Mouse (Mus musculus): Measurements from ENCODE around the gene Sirt5.

The Sirt5 gene

GRCm38 (mm10) chr13:43374205-43374604 lies 8.9 kb downstream of the Sirt5 start:
- no peak for DNase-seq (ENCODE audit: low spot score)

- DNase-seq (ENCODE audit: low spot score), result no peak
Measured at GRCm38 (mm10) chr13:43374918-43375432, 9.7 kb downstream of the Sirt5 start.

GRCm38 (mm10) chr13:43379989-43380388 lies 14.7 kb downstream of the Sirt5 start:
- DNase-seq (ENCODE audit: low spot score), result no peak

- no peak for DNase-seq (ENCODE audit: low spot score)
Measured at GRCm38 (mm10) chr13:43385321-43385720, 20.0 kb downstream of the Sirt5 start.

- no peak for DNase-seq (ENCODE audit: low spot score)
Measured at GRCm38 (mm10) chr13:43397700-43398296, 32.5 kb downstream of the Sirt5 start.

GRCm38 (mm10) chr13:43398297-43399080 lies 33.2 kb downstream of the Sirt5 start, which contains the start of gene Nol7:
TSS of gene Nol7 (plus strand) at chr13:43398390.
- DNase-seq (ENCODE audit: low spot score), result peak; percentile 95

GRCm38 (mm10) chr13:43399576-43399975 lies 34.3 kb downstream of the Sirt5 start:
- no peak for DNase-seq (ENCODE audit: low spot score)

- no peak for DNase-seq (ENCODE audit: low spot score)
Measured at GRCm38 (mm10) chr13:43412311-43412710, 47.0 kb downstream of the Sirt5 start.

- no peak for DNase-seq (ENCODE audit: low spot score)
Measured at GRCm38 (mm10) chr13:43413611-43414010, 48.3 kb downstream of the Sirt5 start.

- DNase-seq (ENCODE audit: low spot score), result no peak
Measured at GRCm38 (mm10) chr13:43415249-43415648, 50.0 kb downstream of the Sirt5 start.

GRCm38 (mm10) chr13:43428436-43428835 lies 63.1 kb downstream of the Sirt5 start:
- DNase-seq (ENCODE audit: low spot score), result no peak

GRCm38 (mm10) chr13:43433395-43433794 lies 68.1 kb downstream of the Sirt5 start:
- no peak for DNase-seq (ENCODE audit: low spot score)

- no peak for DNase-seq (ENCODE audit: low spot score)
Measured at GRCm38 (mm10) chr13:43440376-43440775, 75.1 kb downstream of the Sirt5 start.

- no peak for DNase-seq (ENCODE audit: low spot score)
Measured at GRCm38 (mm10) chr13:43442551-43442950, 77.3 kb downstream of the Sirt5 start.

- no peak for DNase-seq (ENCODE audit: low spot score)
Measured at GRCm38 (mm10) chr13:43443706-43444105, 78.4 kb downstream of the Sirt5 start.

- DNase-seq (ENCODE audit: low spot score), result no peak
Measured at GRCm38 (mm10) chr13:43444717-43445116, 79.4 kb downstream of the Sirt5 start.
